Mouse (Mus musculus): ENCODE measurements at regions not wholly inside any gene's neighbourhood (a gene's known extent, or its start where the extent isn't known, plus 50 kb on each side); places are given as distances from the start of the nearest gene placed in this dataset.

- H3K9ac ChIP-seq (replicated peaks; ENCODE audit: low read depth) = no peak overlapping the region
- H3K9me3 ChIP-seq (ENCODE audit: low read length) = no peaks in the 10 kb centered on the region
- ATAC-seq (no peak), DNase-seq (ENCODE audit: low spot score) (no peak)
- no peaks in the 10 kb centered on the region for H3K36me3 ChIP-seq (ENCODE audit: insufficient read depth, low read length)
- H3K27ac ChIP-seq (ENCODE audit: low read length) = no peak overlapping the region
- no peak overlapping the region for H3K4me2 ChIP-seq (replicated peaks; ENCODE audit: low read depth, low read length)
- H3K27me3 ChIP-seq (replicated peaks; ENCODE audit: insufficient read depth, low read length) = no peaks in the 10 kb centered on the region
- TF ChIP-seq EP300 (IDR thresholded peaks at IDR 0.05) = no peak
- no peak for TF ChIP-seq CTCF (IDR thresholded peaks at IDR 0.05)
- H3K4me3 ChIP-seq (ENCODE audit: low read depth, low read length) = no peak overlapping the region
- H3K4me1 ChIP-seq (ENCODE audit: insufficient read depth, low read depth, low read length) = no peaks in the 10 kb centered on the region
- WGBS = 69% methylated on average over 4 of the region's 4 CpGs
Observed at GRCm38 (mm10) chr3:118102635-118103034, 233.9 kb upstream of the Snx7 start.

GRCm38 (mm10) chr3:118084508-118084907, 215.8 kb upstream of the Snx7 start:
- DNase-seq (ENCODE audit: low spot score) (no peak), ATAC-seq (no peak)
- H3K4me1 ChIP-seq (ENCODE audit: insufficient read depth, low read depth, low read length) = no peaks in the 10 kb centered on the region
- H3K4me3 ChIP-seq (ENCODE audit: low read depth, low read length) = no peak overlapping the region
- H3K9me3 ChIP-seq (ENCODE audit: low read length) = no peaks in the 10 kb centered on the region
- no peak overlapping the region for H3K9ac ChIP-seq (replicated peaks; ENCODE audit: low read depth)
- H3K27ac ChIP-seq (ENCODE audit: low read length) = no peak overlapping the region
- H3K36me3 ChIP-seq (ENCODE audit: insufficient read depth, low read length) = no peaks in the 10 kb centered on the region
- no peak overlapping the region for H3K4me2 ChIP-seq (replicated peaks; ENCODE audit: low read depth, low read length)
- 80% methylated on average over 3 of the region's 3 CpGs for WGBS
- TF ChIP-seq EP300 (IDR thresholded peaks at IDR 0.05) = no peak
- no peak for TF ChIP-seq CTCF (IDR thresholded peaks at IDR 0.05)
- H3K27me3 ChIP-seq (replicated peaks; ENCODE audit: insufficient read depth, low read length) = no peaks in the 10 kb centered on the region

- Histone ChIP-seq H3K4me2 (replicated peaks; ENCODE audit: low read depth, low read length) (no peak overlapping the region), H3K27ac (ENCODE audit: low read length) (no peak overlapping the region), H3K4me1 (ENCODE audit: insufficient read depth, low read depth, low read length) (no peaks in the 10 kb centered on the region), H3K4me3 (ENCODE audit: low read depth, low read length) (no peak overlapping the region), H3K9ac (replicated peaks; ENCODE audit: low read depth) (no peak overlapping the region), H3K36me3 (ENCODE audit: insufficient read depth, low read length) (no peaks in the 10 kb centered on the region), H3K9me3 (ENCODE audit: low read length) (no peaks in the 10 kb centered on the region), H3K27me3 (replicated peaks; ENCODE audit: insufficient read depth, low read length) (no peaks in the 10 kb centered on the region)
- 80% methylated on average over 3 of the region's 3 CpGs for WGBS
- ATAC-seq = no peak
- TF ChIP-seq CTCF (IDR thresholded peaks at IDR 0.05) = no peak
- TF ChIP-seq EP300 (IDR thresholded peaks at IDR 0.05) = no peak
- no peak for DNase-seq (ENCODE audit: low spot score)
Observed at GRCm38 (mm10) chr3:118072363-118072762, 203.6 kb upstream of the Snx7 start.

- H3K9me3 ChIP-seq (ENCODE audit: low read length) = no peaks in the 10 kb centered on the region
- no peak for TF ChIP-seq CTCF (IDR thresholded peaks at IDR 0.05)
- TF ChIP-seq EP300 (IDR thresholded peaks at IDR 0.05) = no peak
- no peak overlapping the region for H3K9ac ChIP-seq (replicated peaks; ENCODE audit: low read depth)
- no peak overlapping the region for H3K4me2 ChIP-seq (replicated peaks; ENCODE audit: low read depth, low read length)
- WGBS = 60% methylated on average over 4 of the region's 4 CpGs
- H3K27me3 ChIP-seq (replicated peaks; ENCODE audit: insufficient read depth, low read length) = no peaks in the 10 kb centered on the region
- ATAC-seq (no peak), DNase-seq (ENCODE audit: low spot score) (no peak)
- H3K36me3 ChIP-seq (ENCODE audit: insufficient read depth, low read length) = no peaks in the 10 kb centered on the region
- H3K27ac ChIP-seq (ENCODE audit: low read length) = no peak overlapping the region
- no peaks in the 10 kb centered on the region for H3K4me1 ChIP-seq (ENCODE audit: insufficient read depth, low read depth, low read length)
- no peak overlapping the region for H3K4me3 ChIP-seq (ENCODE audit: low read depth, low read length)
Observed at GRCm38 (mm10) chr3:118070129-118070528, 201.4 kb upstream of the Snx7 start.

- H3K4me1 ChIP-seq (ENCODE audit: insufficient read depth, low read depth, low read length) = no peaks in the 10 kb centered on the region
- H3K9ac ChIP-seq (replicated peaks; ENCODE audit: low read depth) = no peak overlapping the region
- no peaks in the 10 kb centered on the region for H3K36me3 ChIP-seq (ENCODE audit: insufficient read depth, low read length)
- WGBS = 25% methylated on average over 2 of the region's 2 CpGs
- no peak for TF ChIP-seq CTCF (IDR thresholded peaks at IDR 0.05)
- TF ChIP-seq EP300 (IDR thresholded peaks at IDR 0.05) = no peak
- no peak overlapping the region for H3K4me3 ChIP-seq (ENCODE audit: low read depth, low read length)
- DNase-seq (ENCODE audit: low spot score) (no peak), ATAC-seq (no peak)
- H3K27me3 ChIP-seq (replicated peaks; ENCODE audit: insufficient read depth, low read length) = no peaks in the 10 kb centered on the region
- H3K9me3 ChIP-seq (ENCODE audit: low read length) = no peaks in the 10 kb centered on the region
- H3K27ac ChIP-seq (ENCODE audit: low read length) = no peak overlapping the region
- H3K4me2 ChIP-seq (replicated peaks; ENCODE audit: low read depth, low read length) = no peak overlapping the region
Observed at GRCm38 (mm10) chr3:118063679-118064078, 194.9 kb upstream of the Snx7 start.

GRCm38 (mm10) chr3:118062569-118062968, 193.8 kb upstream of the Snx7 start:
- no peaks in the 10 kb centered on the region for H3K27me3 ChIP-seq (replicated peaks; ENCODE audit: insufficient read depth, low read length)
- no peaks in the 10 kb centered on the region for H3K4me1 ChIP-seq (ENCODE audit: insufficient read depth, low read depth, low read length)
- H3K9me3 ChIP-seq (ENCODE audit: low read length) = no peaks in the 10 kb centered on the region
- no peak overlapping the region for H3K4me3 ChIP-seq (ENCODE audit: low read depth, low read length)
- no peak for DNase-seq (ENCODE audit: low spot score)
- TF ChIP-seq CTCF (IDR thresholded peaks at IDR 0.05) (no peak), EP300 (IDR thresholded peaks at IDR 0.05) (no peak)
- H3K4me2 ChIP-seq (replicated peaks; ENCODE audit: low read depth, low read length) = no peak overlapping the region
- WGBS = 62% methylated on average over 1 of the region's 1 CpGs
- no peaks in the 10 kb centered on the region for H3K36me3 ChIP-seq (ENCODE audit: insufficient read depth, low read length)
- no peak overlapping the region for H3K9ac ChIP-seq (replicated peaks; ENCODE audit: low read depth)
- no peak for ATAC-seq
- H3K27ac ChIP-seq (ENCODE audit: low read length) = no peak overlapping the region

- ATAC-seq = no peak
- no peak for TF ChIP-seq CTCF (IDR thresholded peaks at IDR 0.05)
- TF ChIP-seq EP300 (IDR thresholded peaks at IDR 0.05) = no peak
- Histone ChIP-seq H3K4me3 (ENCODE audit: low read depth, low read length) (no peak overlapping the region), H3K9ac (replicated peaks; ENCODE audit: low read depth) (no peak overlapping the region), H3K27ac (ENCODE audit: low read length) (no peak overlapping the region), H3K9me3 (ENCODE audit: low read length) (no peaks in the 10 kb centered on the region), H3K4me1 (ENCODE audit: insufficient read depth, low read depth, low read length) (no peaks in the 10 kb centered on the region), H3K4me2 (replicated peaks; ENCODE audit: low read depth, low read length) (no peak overlapping the region), H3K27me3 (replicated peaks; ENCODE audit: insufficient read depth, low read length) (no peaks in the 10 kb centered on the region), H3K36me3 (ENCODE audit: insufficient read depth, low read length) (no peaks in the 10 kb centered on the region)
- no peak for DNase-seq (ENCODE audit: low spot score)
- 79% methylated on average over 11 of the region's 11 CpGs for WGBS
Observed at GRCm38 (mm10) chr3:118047016-118047415, 178.3 kb upstream of the Snx7 start.

Data from lung, postnatal 0 days (tissue).